Mouse (Mus musculus) kidney, adult 18-20 months (tissue): ENCODE results near the gene Bub3.

Experiments used
- DNase-seq: peaks from one replicate; pipeline ENCODE4 v3.0.0; 2021

The Bub3 gene

DNA sequence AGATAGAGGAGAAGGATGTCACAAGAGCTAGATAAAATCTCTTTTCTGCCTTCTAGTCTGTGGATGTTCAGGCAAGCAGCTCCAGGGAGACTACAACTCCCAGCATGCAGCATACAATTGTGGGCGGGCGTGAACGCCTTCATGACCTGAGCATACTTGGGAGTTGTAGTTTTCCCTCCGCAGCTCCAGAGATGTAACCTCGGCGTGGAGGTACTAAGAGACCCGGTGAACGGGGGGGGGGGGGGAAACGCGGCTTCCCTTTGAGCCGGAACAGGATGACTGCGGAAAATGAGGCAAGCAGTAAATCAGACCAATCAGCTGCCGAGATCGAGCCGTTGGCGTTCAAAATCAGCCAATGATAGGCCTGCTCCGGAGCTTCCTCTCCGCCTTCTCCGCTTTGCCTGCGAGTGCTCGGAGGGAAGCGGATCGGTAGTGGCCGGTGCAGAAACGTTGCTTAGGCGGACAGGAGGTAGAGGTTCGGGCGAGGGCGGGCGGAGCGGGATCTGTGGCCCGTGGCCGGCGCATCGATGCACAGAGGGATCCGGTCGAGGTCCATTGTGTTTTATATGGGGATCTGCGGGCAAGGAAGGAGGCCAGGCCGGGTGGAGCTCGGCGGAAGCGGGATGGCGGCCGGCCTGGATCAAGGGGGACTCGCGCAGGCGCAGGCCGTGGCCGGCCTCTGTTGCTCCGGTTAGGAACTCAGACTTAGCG is at the start of gene Bub3:
Gene Bub3, plus strand, starts transcription at position 237 of the 711 bp plus-strand sequence.
- DNase-seq: peak; percentile 91

DNA sequence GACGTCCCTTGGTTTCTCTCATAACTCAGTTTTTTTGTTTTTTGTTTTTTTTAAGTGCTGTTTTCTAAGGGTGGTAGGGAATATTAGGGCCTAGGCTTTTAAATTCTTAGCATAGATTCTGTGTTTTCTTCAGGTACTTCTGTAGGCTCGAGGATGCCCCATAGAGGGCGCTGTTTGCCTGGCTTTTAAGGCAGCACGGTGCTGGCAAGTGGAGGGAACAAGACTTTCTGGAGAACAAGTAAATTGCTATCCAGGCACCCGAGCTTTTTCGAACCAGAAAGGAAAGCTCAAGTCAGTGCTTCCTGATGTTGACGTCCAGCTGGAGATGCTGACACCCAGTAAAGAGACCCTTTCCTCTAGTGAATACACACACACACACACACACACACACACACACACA is 20.0 kb upstream of the Bub3 start:
- DNase-seq: peak; percentile 88

DNA sequence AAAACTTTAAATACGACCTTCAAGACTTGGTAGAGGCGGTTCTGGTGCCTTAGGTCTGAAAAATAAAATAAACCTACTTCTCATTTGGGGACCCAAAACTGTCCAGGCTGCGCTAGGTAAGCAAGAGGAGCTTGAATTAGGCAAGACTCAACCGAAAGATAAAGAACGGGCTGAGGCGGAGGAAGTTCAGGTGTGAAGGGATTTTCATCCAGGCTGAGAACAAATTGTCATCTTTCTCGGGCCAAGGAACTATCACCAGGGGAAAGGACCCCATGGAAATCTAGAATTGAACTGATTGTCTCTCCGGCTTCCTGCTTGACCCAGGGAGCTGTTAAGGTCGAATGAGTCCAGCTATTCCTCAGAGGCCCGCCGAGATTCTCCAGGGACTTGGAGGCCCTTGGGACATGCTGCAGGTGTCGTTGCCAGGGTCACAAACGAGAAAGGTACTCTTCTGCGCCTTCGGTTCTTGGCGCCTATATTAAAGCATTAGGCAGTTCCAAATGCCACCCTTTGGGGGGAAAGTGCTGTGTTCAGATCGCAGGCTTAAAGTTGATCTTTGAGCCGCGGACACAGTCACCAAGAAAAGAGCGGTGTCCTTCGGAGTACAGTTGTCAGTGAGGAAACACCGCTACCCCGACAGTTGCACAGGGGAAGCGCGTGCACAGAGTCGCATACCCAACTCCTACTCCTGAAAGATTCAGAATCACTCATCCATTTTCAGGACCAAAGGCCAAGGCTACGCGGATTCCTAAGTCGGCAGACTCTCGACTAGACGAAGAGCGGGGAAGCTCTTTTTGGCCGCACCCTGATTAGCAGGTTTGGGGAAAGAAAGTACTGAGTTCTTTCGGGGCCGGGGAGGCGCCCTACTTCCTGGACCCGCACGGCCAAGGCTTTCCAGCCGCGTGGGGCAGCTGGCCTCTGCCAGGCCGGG is 18.6 kb upstream of the Bub3 start:
- DNase-seq: peak; percentile 11

DNA sequence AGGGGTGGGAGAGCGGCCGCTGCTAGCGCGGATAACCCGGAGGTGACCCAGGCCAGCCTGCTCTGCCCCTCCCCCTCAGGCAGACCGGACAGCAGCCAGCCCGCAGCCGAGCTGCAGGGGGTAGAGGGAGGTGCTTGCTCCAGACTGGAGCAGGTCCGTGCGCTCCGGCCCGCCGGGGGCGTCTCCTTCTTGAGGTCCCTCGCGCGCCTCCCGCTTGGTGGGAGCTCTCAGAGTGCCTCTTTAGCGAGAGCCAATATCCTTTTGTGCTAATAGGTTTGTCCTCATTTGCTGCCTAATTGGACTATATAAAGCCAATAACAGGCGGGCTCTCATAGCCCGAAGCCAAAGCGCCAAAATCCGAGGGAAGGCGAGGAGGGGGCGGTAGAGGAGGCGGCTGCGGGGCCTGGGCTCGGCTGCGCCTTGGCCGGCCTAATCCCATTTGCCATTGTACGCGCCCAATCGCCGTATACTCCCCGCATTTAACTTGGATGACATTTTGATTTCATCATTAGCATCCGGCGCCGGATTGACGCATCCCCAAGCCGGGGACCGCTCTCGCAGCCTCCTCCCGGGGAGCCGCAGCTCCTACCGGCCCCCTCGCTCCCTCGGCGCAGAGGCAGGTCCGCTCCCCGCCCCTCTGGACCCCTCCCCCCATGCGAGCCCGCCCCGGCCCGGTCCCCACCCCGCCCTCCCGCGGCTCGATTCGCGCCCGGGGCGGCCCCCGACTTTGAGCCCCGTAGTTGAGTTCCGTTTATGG is 17.7 kb upstream of the Bub3 start, which contains the start of gene Hmx3:
Gene Hmx3, plus strand, starts transcription at position 753 of the 757 bp plus-strand sequence.
- DNase-seq: peak; percentile 16

DNA sequence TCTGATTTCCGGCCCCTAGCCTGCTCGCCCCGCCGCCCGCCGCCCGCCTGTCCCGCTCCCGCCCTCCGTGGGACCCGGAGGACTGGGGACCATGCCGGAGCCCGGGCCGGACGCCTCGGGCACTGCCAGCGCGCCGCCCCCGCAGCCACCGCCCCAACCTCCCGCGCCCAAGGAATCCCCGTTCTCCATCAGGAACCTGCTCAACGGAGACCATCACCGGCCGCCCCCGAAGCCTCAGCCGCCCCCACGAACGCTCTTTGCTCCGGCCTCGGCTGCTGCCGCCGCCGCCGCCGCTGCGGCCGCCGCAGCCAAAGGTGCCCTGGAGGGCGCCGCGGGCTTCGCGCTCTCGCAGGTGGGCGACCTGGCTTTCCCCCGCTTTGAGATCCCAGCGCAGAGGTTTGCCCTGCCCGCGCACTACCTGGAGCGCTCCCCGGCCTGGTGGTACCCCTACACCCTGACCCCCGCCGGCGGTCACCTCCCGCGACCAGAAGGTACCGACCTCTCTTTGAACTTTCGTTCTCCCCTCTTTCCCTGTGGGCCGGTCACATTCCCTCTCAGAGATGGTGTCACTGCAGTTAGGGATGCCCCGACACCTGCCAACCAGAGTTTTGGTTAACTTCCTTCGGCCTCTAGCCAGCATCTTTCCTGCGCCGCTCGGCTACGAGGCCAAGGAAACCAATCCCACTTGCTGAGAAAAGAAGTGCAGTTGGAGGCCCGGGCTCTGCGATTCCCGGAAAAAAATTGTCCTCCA is 17.0 kb upstream of the Bub3 start:
- peak; percentile 13 for DNase-seq

DNA sequence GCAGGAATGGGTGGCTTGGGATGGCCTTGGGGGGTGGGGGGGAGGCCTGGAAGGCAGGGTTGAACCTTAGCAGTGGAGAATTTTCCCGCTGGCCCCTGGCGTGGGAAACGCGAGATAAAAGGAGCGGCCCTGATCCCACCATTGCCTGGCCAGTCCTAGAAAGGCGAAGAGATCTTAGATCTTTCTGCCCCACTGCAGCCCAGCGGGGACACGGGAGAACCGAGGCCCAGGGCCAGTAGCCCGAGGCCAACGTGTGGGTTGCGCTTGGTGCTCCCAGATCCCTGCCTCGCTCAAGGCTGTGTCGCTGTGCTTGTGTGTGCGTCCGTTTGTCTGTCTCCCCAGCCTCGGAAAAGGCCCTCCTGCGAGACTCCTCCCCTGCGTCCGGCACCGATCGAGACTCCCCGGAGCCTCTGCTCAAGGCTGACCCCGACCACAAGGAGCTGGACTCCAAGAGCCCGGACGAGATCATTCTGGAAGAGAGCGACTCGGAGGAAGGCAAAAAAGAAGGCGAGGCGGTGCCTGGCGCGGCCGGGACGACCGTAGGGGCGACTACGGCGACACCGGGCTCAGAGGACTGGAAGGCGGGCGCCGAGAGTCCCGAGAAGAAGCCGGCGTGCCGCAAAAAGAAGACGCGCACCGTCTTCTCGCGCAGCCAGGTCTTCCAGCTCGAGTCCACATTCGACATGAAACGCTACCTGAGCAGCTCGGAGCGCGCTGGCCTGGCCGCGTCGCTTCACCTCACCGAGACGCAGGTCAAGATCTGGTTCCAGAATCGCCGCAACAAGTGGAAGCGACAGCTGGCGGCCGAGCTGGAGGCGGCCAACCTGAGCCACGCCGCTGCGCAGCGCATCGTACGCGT is 16.2 kb upstream of the Bub3 start:
- peak; percentile 38 for DNase-seq

DNA sequence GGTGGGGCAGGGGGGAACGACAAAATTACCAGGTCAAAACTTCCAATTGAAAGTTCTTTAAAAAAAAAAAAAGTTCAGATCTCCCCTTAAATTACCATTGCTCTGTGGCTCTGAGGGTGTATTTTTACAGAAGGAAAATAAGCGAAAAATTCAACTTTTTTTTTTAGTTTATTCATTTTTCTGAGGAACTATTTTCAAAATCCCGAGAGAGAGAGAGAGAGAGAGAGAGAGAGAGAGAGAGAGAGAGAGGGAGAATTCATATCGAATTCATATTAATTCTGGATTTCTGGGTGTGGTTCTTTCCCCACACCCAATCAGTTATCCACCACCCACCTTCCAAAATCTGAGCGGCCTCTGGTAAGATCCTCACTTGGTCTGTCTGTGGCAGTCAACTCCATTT is 15.2 kb upstream of the Bub3 start:
- no peak for DNase-seq

DNA sequence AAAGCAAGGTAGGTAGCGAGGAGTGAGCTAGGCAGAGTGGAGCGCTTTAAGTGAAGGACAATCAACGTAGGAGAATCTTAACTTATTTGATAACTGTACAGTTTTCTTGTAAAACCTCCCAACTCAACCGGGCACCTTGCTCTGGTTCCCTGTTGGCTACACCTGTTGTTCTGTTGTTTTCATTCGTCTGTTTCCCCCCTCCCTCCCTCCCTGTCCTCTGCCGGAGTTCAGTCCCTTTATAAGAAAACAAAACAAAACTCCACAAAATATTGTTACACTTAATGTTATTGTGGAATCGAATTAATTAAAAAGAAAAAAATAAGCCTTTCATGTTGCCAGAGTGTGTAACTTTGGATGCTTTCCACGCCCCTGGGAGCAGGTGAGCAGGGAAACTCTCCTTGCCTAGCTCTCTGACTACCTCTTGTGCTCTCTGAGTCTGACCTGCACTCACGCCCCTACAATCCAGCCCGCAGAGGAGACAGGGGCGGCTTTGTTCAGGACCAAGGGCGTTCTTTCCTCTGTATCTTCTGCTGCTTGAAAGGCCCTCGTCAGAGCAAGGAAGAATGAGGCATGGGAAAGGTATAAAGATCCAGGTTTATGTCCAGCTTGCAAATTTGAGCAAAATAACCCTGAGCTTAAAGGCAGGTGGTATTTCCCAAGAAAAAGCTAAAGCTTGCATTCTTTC is 14.2 kb upstream of the Bub3 start:
- DNase-seq: no peak

DNA sequence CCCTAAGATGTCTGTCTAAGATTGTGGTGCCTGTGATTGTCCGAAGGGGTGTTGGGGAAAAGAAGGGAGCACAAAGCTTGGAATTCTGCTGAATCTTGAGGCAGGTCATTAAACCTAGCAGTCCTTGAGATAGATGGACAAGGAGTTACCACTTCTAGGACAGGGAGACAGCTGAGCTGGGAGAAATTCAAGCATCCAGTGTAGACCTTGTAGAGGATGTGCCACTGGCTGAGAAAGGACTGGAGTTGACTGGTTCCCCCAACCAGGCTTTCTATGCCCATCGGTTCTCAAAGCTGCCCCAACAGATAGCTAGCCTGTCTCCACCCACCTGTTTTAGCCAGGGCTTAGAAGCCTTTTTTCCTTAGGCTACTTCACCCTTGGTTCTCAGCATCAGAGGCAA is 13.6 kb upstream of the Bub3 start:
- no peak for DNase-seq

DNA sequence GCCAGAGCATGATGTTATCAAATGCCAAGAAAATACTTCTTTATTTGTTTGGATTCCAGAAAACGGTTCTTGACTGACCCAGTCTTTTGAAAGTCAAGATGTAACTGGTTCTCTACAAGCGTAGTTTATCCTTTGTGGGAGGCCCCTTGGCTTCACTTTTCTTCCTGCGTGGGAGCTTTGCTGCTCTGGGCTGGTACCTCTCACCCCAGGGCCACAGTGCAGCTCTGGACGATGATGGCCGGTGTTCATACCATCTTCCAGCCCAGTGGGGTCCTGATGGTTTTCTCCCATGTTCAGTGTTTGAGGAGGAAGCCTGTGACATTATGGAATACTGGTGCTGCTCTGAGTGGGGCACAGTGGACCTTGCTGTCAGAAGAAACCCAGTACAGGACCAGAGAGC is 12.5 kb upstream of the Bub3 start:
- DNase-seq: peak; percentile 3

DNA sequence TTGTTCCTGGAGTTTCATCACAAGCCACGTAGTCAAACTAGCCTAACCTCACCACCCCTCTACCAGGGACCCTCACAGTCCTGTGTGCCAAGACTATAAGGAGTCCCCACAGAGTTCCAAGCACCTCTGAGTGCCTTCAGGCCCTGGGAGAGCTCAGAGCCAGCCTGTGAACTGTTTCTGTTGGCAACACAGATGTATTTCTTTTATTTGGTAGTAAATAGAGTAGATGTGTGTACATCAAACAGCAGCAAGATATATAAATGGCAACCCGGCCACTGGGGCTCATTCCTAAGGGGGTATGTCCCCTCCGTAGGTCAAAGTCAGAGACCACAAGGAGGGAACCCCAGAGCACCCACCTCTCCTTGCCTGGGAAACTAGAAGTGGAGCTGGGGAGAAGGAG is 11.5 kb upstream of the Bub3 start, which contains the start of gene Hmx2:
Gene Hmx2, plus strand, starts transcription at position 301 of the 400 bp plus-strand sequence.
- DNase-seq: no peak

DNA sequence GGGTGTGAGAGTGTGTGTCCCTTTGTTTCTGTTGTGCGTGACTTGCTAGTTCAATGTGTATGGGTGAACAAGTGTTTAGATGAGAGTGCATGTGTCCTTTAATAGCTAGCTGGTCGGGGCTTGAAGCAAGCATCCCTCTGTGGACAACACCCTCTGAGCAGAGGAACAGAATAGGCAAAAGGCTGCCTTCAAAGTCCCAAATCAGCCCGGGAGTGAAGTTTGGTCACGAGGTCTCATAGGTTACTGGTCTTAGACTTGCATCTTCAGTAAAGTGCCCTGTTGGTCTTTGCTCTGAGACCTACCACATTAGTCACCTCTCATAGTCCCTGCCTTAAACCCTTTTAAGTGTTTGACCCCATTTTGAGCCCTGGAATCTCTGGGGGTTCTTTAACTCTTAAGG is 8.6 kb upstream of the Bub3 start:
- DNase-seq: peak; percentile 4

DNA sequence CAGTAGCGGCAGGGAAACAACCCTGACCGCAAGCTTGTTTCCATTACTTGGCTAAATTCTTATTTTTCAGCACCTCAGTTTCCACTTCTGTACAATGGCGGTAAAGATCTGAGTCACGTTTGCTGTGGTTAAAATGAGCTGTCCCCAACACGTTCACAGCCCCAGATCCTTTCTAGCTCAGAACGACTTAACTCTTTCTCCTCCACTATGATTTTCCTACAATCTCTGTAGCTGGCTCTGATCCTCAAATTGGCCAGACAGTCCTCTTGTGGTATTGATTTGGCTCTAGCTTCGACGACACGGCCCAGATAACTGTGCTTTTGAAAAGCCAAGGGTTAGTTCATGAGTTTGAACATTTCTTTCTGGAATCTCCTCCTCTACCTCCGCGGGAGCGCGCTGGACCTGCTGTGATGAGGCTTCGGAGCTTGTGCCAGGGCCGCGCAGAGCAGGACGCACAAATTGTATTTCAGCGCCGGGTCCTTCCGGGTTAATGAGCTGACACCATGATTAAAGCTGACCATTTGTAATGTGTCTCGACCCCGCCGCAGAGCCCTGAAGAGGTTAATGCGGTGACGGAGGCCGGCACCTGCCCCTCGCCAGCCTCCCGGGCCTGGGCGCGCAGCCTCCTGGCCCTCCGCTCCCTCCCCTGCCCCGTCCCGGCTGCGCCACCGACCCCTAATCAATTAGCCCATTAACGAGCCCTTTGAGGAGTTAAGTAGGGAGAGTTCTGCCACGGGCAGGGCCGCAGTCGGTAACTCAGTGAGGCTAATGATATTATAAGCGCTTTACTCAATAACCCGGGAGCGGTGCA is 7.9 kb upstream of the Bub3 start:
- peak; percentile 2 for DNase-seq

DNA sequence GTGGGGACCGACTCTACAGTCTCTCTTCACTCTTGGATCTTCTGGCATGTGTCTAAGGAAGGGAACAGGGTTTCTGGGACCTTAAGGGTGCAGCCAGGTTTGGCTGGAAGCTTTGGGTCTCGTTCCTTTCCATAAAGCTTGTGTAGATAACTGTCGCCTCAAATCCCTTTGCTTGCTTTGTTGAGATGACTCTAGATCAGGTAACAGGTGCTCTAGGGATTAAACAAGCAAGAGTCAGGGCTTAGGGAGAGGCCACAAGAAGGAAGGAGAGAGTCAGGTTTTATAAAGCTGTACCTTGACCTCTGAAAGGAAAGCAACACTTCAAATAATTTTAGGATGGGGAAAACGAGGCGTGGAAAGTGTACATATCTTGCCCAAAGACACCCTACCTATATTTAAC is 7.2 kb upstream of the Bub3 start:
- DNase-seq: no peak

DNA sequence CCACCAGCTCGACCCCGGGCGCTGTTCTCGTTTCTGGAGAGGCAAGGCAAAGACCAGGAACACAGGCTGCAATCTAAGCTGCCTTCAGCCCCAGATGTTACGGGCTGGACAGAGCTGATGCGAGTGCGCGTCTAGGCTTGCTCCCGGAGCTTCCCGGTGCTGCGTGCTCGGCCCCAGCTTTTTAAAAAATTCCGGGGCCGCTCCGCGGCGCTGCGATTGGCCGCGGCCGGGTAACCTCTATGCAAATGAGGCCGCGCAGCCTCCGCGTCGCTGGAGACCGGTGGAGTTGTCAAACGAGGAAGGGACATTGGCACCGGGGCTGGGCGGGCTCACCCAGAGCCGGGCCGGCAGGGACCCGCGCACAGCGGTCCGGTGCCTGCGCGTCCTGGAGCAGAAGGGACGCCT is 6.2 kb upstream of the Bub3 start:
- peak; percentile 55 for DNase-seq

DNA sequence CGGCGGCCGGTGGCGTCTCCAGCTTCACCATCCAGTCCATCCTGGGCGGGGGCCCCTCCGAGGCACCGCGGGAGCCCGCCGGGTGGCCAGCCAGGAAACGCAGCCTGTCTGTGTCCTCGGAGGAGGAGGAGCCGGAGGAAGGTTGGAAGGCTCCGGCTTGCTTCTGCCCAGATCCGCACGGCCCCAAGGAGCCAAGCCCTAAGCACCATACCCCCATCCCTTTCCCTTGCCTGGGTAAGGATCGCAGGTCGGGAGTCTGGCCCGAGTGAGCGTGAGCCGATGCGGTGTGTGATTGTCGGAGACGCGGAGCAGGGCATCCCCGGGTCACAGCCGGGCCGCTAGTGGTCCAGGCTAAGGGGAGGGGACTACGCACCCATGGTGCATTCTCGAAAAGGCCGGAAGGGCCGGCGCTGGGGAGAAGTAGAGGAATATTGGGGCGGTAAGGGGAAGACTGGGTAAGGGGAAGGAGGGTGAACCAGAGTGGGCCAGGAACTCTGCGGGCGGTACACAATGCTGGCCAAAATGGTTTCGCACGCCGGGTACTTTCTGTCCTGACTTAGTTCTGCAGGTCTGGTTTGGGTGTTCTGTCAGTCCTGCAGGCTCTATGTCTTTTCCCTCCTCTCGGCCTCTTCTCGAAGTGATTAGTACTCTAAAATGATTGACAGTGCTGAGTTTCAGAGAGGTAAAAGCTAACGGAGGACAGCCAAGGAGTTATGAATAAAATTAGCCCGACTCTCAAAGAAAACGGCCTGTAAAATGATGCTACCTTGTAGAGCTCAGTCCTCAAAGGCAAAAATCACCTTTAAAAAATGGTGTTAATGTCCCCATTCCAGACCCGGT is 5.5 kb upstream of the Bub3 start:
- peak; percentile 16 for DNase-seq

DNA sequence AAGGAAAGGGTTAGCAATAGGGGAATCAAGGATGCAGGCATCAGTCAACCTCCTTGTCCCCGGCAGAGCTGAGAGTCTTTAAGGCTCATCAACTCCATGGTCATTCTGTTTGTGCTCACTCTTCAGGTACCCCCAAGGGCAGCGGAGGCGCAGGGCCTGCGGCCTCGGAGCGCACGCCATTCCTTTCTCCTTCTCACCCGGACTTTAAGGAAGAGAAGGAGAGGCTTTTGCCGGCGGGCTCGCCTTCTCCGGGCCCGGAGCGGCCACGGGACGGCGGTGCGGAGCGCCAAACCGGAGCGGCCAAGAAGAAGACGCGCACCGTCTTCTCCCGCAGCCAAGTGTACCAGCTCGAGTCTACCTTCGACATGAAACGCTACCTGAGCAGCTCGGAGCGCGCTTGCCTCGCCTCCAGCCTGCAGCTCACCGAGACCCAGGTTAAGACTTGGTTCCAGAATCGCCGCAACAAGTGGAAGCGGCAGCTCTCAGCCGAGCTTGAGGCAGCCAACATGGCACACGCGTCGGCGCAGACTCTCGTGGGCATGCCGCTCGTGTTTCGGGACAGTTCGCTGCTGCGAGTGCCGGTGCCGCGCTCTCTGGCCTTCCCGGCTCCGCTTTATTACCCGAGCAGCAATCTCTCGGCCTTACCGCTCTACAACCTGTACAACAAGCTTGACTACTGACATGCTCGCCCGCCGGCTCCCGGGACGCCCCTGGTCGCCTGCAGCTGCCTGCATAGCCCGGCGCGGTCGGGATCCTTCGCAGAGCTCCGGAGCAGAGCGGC is 4.5 kb upstream of the Bub3 start:
- peak; percentile 62 for DNase-seq

DNA sequence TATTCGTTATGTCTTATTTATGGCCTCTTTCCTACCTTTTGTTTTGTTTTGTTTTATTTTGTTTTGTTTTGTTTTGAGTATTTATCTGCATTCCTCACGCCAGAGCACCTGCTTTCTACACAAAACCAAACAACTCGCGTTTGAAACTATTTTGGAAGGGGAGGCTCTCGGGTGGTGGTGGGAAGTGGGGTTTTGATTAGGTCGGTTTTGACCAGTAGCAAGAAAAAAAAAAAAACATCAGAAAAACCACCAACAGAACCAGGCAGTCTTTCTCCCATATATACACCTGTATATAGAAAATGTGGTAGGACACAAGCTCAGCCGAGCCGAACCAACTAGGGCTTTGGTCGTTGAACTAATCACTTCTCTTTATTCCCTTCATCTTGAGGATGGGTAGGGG is 3.9 kb upstream of the Bub3 start:
- DNase-seq: no peak
